Mouse (Mus musculus) ES-E14 (cell line): ENCODE results near the gene Egr2. TPM values are rescaled to one million over a fixed set of nuclear protein-coding genes. Genes with fewer than 3 reads are reported as not detected.

ENCODE experiments used
- DNase-seq: peaks from one replicate; pipeline ENCODE4 v3.0.0-alpha.2; 2013; ENCODE audit warnings: low read depth, low spot score
- H3K27ac ChIP-seq: 2 replicates; pipeline ENCODE4 v1.5.1; 2012; ENCODE audit warnings: low read depth, mild to moderate bottlenecking, low read length, moderate library complexity, mixed read lengths; ENCODE audit not compliant: poor library complexity, insufficient read depth, severe bottlenecking
- H3K36me3 ChIP-seq: 2 replicates; pipeline ENCODE4 v1.6.1; 2012; ENCODE audit warnings: mild to moderate bottlenecking, low read length, moderate library complexity, mixed read lengths; ENCODE audit not compliant: control insufficient read depth, poor library complexity, insufficient read depth, severe bottlenecking
- H3K4me1 ChIP-seq, 2 experiments: fragments of 150-350 bp in 1 of 2; sonication (generic) in 1 of 2; 2 replicates each; pipeline ENCODE4 v1.6.1; 2012; ENCODE audit warnings: low read length in 2 of 2, mild to moderate bottlenecking in 1 of 2, mixed read lengths in 1 of 2; ENCODE audit not compliant: control insufficient read depth in 2 of 2, insufficient read depth in 2 of 2, poor library complexity in 1 of 2
- H3K4me3 ChIP-seq, 2 experiments: fragments of 150-350 bp in 1 of 2; sonication (generic) in 1 of 2; 2 replicates each; pipeline ENCODE4 v1.5.1; 2012; ENCODE audit warnings: low read length in 2 of 2, low read depth in 1 of 2, mild to moderate bottlenecking in 1 of 2, mixed read lengths in 1 of 2; ENCODE audit not compliant: insufficient read depth in 1 of 2, poor library complexity in 1 of 2, severe bottlenecking in 1 of 2
- H3K9ac ChIP-seq: 2 replicates; pipeline ENCODE4 v1.6.1; 2012; ENCODE audit warnings: low read depth, mild to moderate bottlenecking, low read length, mixed read lengths; ENCODE audit not compliant: poor library complexity, insufficient read depth, severe bottlenecking
- H3K9me3 ChIP-seq: fragments of 150-350 bp; sonication (generic); 2 replicates; pipeline ENCODE4 v1.6.1; 2012; ENCODE audit warnings: low read depth, mild to moderate bottlenecking, low read length; ENCODE audit not compliant: control insufficient read depth, insufficient read depth
- CHD2 ChIP-seq: IDR thresholded peaks from 2 replicates; pipeline ENCODE4 v1.6.1; 2014; ENCODE audit warnings: mild to moderate bottlenecking, low read depth, low read length, inconsistent platforms
- HCFC1 ChIP-seq: IDR thresholded peaks from 2 replicates; pipeline ENCODE4 v1.6.1; 2012; ENCODE audit warnings: low read length, inconsistent platforms, borderline replicate concordance; ENCODE audit not compliant: insufficient read depth
- MAFK ChIP-seq: IDR thresholded peaks from 2 replicates; pipeline ENCODE4 v1.6.1; 2014; ENCODE audit warnings: mild to moderate bottlenecking, low read depth, low read length, inconsistent platforms; ENCODE audit not compliant: insufficient read depth
- ZC3H11A ChIP-seq: IDR thresholded peaks from 2 replicates; pipeline ENCODE4 v1.6.1; 2012; ENCODE audit warnings: low read depth, mild to moderate bottlenecking, inconsistent platforms, low read length, borderline replicate concordance
- ZNF384 ChIP-seq: IDR thresholded peaks from 2 replicates; pipeline ENCODE4 v1.6.1; 2012; ENCODE audit warnings: low read depth, low read length, inconsistent platforms
- in situ Hi-C, 2 experiments: fragments of 600-800 bp; cut with MboI; formaldehyde crosslinking; loops; one replicate each; pipeline ENCODE4 v1.15.1; 2025; ENCODE audit warnings: low sequenced_read_pairs in 2 of 2, inconsistent platforms in 1 of 2; ENCODE audit not compliant: unreplicated experiment in 2 of 2
- total RNA-seq: library from RNA; depleted of rRNA; stranded (reverse); fragments of 300-350 nt; gene quantifications from 2 replicates; pipeline ENCODE4 v1.2.3, GENCODE M21; 2012

Egr2 gene
- total RNA-seq, 1 experiment = 0.18 TPM

DNA sequence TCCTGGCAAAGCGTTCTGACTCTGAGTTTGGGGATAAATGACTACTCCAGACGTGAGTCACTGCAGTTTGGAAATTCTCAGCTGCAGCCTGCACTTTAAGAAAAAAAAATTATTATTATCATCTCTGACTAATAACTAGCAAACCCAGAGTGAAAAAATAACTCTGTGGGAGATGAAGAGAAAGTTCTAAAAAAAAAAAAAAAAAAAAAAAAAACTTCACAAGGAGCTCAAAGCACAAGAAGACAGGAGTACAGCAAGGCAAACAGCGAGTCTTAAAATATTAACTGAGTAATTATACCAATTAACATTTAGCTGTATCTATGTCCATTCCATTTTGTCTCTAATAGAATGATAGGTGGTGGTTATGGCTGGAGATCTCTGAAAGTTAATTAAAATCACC lies 11.1 kb upstream of the Egr2 start:
- no peaks in the 10 kb centered on the region for H3K4me1 ChIP-seq
- H3K27ac ChIP-seq = no peak overlapping the region
- no peaks in the 10 kb centered on the region for H3K9me3 ChIP-seq
- no peak overlapping the region for H3K9ac ChIP-seq
- H3K36me3 ChIP-seq = no peaks in the 10 kb centered on the region
- H3K4me3 ChIP-seq = no peak overlapping the region
- in situ Hi-C loops = no loop called here
- DNase-seq = no peak
- no peak for TF ChIP-seq HCFC1

DNA sequence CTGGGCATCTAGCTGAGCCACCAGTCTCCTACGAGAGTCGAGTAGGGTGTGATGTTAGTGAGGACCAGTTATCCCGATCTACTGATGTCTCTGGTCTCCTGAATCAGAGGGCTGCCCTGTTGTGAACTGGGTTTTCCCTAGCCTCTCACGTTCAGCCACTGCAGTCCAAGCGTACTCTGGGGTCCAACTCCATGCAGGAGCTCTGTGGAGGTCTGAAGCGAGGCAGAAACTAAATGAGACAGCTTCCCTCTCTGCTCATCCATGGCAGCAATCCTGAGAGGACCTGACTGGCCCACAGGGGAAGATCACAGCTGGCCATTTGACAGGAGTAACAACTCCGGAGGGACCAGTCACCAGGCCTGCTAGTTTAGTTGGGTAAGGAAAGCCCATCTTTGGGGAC lies 10.6 kb upstream of the Egr2 start:
- TF ChIP-seq MAFK (no peak), CHD2 (no peak), ZC3H11A (no peak), HCFC1 (no peak), ZNF384 (no peak)
- Histone ChIP-seq H3K4me3 (no peak overlapping the region), H3K9ac (no peak overlapping the region), H3K9me3 (no peaks in the 10 kb centered on the region), H3K27ac (no peak overlapping the region), H3K36me3 (no peaks in the 10 kb centered on the region), H3K4me1 (no peaks in the 10 kb centered on the region)
- in situ Hi-C loops = no loop called here
- DNase-seq = no peak

DNA sequence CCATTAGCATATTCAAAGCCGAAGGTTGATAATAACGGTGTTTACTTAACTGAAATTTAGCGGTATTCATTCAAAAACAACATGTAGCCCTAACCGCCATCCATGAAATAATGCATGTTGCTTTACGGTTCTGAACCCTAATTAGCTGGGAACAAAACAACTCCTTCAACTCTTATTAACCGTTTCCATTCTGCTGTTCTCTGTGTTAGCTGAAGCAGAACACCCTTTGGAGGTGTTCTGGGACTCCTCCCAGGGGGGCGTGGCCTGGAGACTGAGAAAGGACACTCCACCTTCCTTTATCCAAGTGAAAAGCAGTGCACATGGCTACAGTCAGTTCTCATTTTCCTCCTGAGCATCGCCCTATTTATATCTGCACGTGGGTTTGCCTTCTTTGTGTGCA lies 8.8 kb upstream of the Egr2 start:
- Histone ChIP-seq H3K36me3 (no peaks in the 10 kb centered on the region), H3K4me1 (no peaks in the 10 kb centered on the region), H3K27ac (no peak overlapping the region), H3K4me3 (no peak overlapping the region), H3K9me3 (no peaks in the 10 kb centered on the region), H3K9ac (no peak overlapping the region)
- in situ Hi-C loops = no loop called here
- no peak for DNase-seq
- TF ChIP-seq ZNF384 (no peak), HCFC1 (no peak), MAFK (no peak), CHD2 (no peak), ZC3H11A (no peak)

DNA sequence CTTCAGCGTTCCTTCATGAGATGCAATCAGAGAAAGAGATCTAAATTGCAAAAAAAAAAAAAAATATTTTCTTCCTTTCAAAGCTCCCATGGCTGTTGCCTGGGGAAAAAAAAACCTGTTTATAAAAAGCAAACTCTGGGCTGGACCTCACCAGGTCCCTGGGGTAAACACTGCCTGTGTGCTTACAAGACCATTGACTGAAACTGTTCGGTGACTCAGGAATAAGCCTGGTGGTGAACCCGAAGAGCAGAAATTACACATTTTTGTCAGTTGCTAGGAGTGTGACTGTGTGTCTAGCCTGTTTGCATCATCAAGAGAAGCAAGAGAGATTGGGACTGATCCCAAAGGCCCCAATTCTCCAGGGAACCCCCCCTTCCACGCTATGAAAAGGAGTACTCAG lies 5.5 kb upstream of the Egr2 start:
- Histone ChIP-seq H3K4me1 (no peaks in the 10 kb centered on the region), H3K36me3 (no peaks in the 10 kb centered on the region), H3K4me3 (no peak overlapping the region), H3K9ac (no peak overlapping the region), H3K27ac (no peak overlapping the region), H3K9me3 (no peaks in the 10 kb centered on the region)
- TF ChIP-seq HCFC1 = no peak
- TF ChIP-seq MAFK = no peak
- TF ChIP-seq CHD2 = no peak
- no peak for TF ChIP-seq ZNF384
- no peak for TF ChIP-seq ZC3H11A
- DNase-seq = no peak
- in situ Hi-C loops = loop anchor here in 1 of 2 experiments (10.0 kb wide), 2 partner anchors 195 to 215 kb away; no protein-coding TSS in a partner anchor

DNA sequence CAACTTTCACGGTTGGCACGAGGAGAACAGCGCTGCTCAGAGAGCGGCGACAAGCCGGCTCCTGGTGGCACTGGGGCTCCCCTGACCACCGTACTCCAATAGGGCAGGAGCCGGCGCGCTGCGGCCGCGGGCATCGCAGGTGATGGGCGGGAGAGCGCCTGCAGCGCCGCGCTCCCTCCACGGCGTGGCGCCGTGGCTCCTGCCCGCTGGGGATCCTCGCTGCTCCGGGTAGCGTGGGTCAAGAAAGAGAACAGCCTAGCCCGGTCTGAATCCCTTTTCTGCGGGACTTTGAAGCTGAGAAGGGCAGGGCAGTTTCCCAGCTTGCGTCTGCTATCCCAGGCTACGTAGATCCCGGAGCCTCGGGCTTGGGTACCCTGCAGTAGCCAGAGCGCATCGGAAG lies 697 bp downstream of the Egr2 start:
- no peak overlapping the region for H3K27ac ChIP-seq
- no peak overlapping the region for H3K9ac ChIP-seq
- no peaks in the 10 kb centered on the region for H3K36me3 ChIP-seq
- H3K4me1 ChIP-seq = peaks cover 0 to 7% of the 10 kb centered on the region in 2 experiments; a peak in 1 of 4 replicates
- peak overlapping the region; percentile 73 to 81 for H3K4me3 ChIP-seq
- in situ Hi-C loops = loop anchor here in 1 of 2 experiments (10.0 kb wide), 2 partner anchors 189 to 221 kb away; no protein-coding TSS in a partner anchor
- no peaks in the 10 kb centered on the region for H3K9me3 ChIP-seq
- peak; percentile 59; the same call in 1 of the 2 replicates for TF ChIP-seq ZC3H11A
- no peak for TF ChIP-seq HCFC1
- no peak for TF ChIP-seq CHD2
- no peak for DNase-seq
